Mouse (Mus musculus) forebrain, embryonic 13.5 days (tissue): ENCODE results near the gene Gpr152. TPM values are rescaled to one million over a fixed set of nuclear protein-coding genes. Genes with fewer than 3 reads are reported as not detected.
A peak's percentile ranks its signal among the peaks of the same experiment; 100 is the strongest.
"Not testable (repeated sequence)": the region's sequence is repeated elsewhere in the genome, so short reads cannot be mapped to it uniquely, and the experiment has no call there.

Experiments
- ATAC-seq: fragments of 200-750 bp; cut with Nextera tagmentation; 2 replicates; pipeline ENCODE4 v1.8.0; 2017
- H3K27ac ChIP-seq: fragments of 300-500 bp; sonication (generic); 2 replicates; pipeline ENCODE4 v1.5.1; 2015; ENCODE audit warnings: inconsistent platforms, mild to moderate bottlenecking, moderate library complexity
- H3K27me3 ChIP-seq: fragments of 300-500 bp; sonication (generic); 2 replicates; pipeline ENCODE4 v1.6.1; 2015; ENCODE audit warnings: mild to moderate bottlenecking, inconsistent platforms
- H3K36me3 ChIP-seq: fragments of 300-500 bp; sonication (generic); 2 replicates; pipeline ENCODE4 v1.6.1; 2015; ENCODE audit warnings: mild to moderate bottlenecking, inconsistent platforms; ENCODE audit not compliant: poor library complexity, severe bottlenecking
- H3K4me1 ChIP-seq: fragments of 300-500 bp; sonication (generic); 2 replicates; pipeline ENCODE4 v1.6.1; 2015; ENCODE audit warnings: inconsistent platforms
- H3K4me2 ChIP-seq: fragments of 300-500 bp; sonication (generic); 2 replicates; pipeline ENCODE4 v1.6.1; 2015; ENCODE audit warnings: inconsistent platforms, mild to moderate bottlenecking, moderate library complexity
- H3K4me3 ChIP-seq: fragments of 300-500 bp; sonication (generic); 2 replicates; pipeline ENCODE4 v1.5.1; 2015; ENCODE audit warnings: mild to moderate bottlenecking, inconsistent platforms
- H3K9ac ChIP-seq: fragments of 300-500 bp; sonication (generic); 2 replicates; pipeline ENCODE4 v1.6.1; 2015; ENCODE audit warnings: mild to moderate bottlenecking, inconsistent platforms
- H3K9me3 ChIP-seq: fragments of 300-500 bp; sonication (generic); replicated peaks from 2 replicates; pipeline ENCODE4 v1.6.1; 2016; ENCODE audit warnings: inconsistent platforms
- WGBS: fragments of 180-500 bp; shearing (Covaris S2); methylation state at CpG from one replicate; pipeline ENCODE4 v1.1.7; 2015; 5-methylcytosine and 5-hydroxymethylcytosine counted together
- polyA plus RNA-seq: library from polyadenylated mRNA; unstranded; fragments of >200 nt; fragmentation: Nextera tagmentation; extraction: Ambion mirVana; gene quantifications from 2 replicates; pipeline ENCODE4 v1.2.1, GENCODE M21; 2015

The Gpr152 gene
- polyA plus RNA-seq, 1 experiment from 2014 or later: 0.04 TPM

DNA sequence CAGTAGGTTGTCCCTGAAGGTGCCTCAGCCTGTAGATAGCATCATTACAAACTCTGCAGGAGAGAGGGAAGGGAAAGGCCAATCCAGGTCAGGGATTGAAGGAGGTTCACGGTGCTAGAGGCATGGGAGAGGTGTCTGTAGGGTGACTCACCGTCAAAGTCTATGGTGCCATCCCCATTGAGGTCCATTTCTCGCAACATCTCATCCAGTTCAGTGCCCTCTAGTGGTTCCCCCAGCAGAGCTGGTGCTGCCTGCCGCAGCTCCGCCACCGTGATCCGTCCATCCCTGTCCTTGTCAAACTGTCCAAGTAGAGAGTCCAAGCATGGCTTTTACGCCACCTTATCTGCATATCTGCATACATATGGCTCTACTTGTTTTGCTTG is 3.6 kb upstream of the Gpr152 start:
- ATAC-seq, H3K9ac ChIP-seq, H3K4me2 ChIP-seq, H3K27me3 ChIP-seq, H3K27ac ChIP-seq, H3K4me3 ChIP-seq, H3K4me1 ChIP-seq, H3K9me3 ChIP-seq: not testable (repeated sequence)
- peaks cover 28% of the 10 kb centered on the region for H3K36me3 ChIP-seq
- WGBS: 22% methylated on average over 8 of the region's 8 CpGs

DNA sequence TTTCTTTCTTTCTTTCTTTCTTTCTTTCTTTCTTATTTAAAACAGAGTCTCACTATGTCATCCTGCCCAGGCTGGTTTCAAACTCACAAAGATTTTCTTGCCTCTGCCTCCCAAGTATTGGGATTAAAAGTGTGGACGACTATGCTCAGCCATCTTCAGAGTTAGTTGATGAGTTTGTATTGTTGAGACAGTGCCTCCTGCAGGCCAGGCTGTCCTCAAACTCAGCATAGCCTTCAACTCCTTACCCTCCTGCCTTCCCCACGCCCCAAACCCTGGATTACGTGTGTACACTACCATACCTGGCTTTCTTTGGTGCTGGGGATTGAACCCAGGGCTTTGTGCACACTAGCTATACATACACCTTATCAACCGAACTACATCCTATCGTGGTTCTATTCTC is 3.1 kb upstream of the Gpr152 start:
- 76% methylated on average over 5 of the region's 5 CpGs for WGBS

DNA sequence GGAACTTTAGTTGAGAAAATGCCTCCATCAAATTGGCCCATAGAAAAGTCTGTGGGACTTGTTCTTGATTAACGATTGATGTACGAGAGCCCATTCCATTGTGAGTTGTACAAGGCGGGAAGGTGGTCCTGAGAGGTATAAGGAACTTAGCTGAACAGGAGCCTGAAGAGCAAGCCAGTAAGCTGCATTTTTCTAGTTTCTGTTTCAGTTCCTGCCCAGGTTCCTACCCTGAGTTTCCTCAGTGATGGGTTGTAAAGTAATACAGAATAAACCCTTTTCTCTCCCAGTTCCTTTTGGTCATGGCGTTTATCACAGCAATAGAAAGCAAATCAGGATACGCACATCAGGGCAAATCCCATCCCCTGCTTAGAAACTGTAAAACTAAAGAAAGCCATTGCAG is 1.7 kb upstream of the Gpr152 start:
- 83% methylated on average over 5 of the region's 5 CpGs for WGBS
- Histone ChIP-seq H3K9me3 (no peaks in the 10 kb centered on the region), H3K4me3 (no peak overlapping the region), H3K4me2 (no peak overlapping the region), H3K36me3 (peaks cover 9% of the 10 kb centered on the region), H3K4me1 (no peaks in the 10 kb centered on the region), H3K9ac (no peak overlapping the region), H3K27me3 (no peaks in the 10 kb centered on the region), H3K27ac (no peak overlapping the region)
- ATAC-seq: no peak

More for the DNA sequence above, 3.1 kb upstream of the Gpr152 start:
- Histone ChIP-seq H3K27ac (no peak overlapping the region), H3K4me3 (no peak overlapping the region), H3K4me1 (no peaks in the 10 kb centered on the region), H3K4me2 (no peak overlapping the region), H3K9ac (no peak overlapping the region), H3K36me3 (peaks cover 22% of the 10 kb centered on the region), H3K9me3 (no peaks in the 10 kb centered on the region), H3K27me3 (no peaks in the 10 kb centered on the region)
- no peak for ATAC-seq

DNA sequence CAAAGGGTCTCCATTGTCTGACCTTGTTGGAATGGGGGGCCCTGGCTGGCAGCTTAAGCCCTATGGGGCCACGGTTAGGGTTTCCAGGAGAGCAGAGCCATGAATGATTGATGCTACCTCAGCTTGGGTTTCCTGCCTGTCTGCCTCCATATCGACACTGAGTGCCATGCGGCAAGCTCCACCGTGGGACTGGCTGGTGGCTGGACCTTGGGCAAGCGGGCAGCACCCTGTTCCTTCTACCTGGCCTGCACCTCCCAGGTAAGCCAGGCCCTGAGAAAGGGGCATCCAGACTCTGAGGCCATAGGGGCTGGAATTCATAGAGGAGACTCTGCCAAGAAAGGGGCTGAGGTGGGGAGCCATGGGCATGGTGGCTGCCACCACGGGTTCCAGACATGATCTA is 560 bp downstream of the Gpr152 start:
- Histone ChIP-seq H3K9me3 (no peaks in the 10 kb centered on the region), H3K36me3 (no peaks in the 10 kb centered on the region), H3K4me3 (no peak overlapping the region), H3K4me2 (no peak overlapping the region), H3K27ac (no peak overlapping the region), H3K4me1 (no peaks in the 10 kb centered on the region), H3K27me3 (no peaks in the 10 kb centered on the region), H3K9ac (no peak overlapping the region)
- 83% methylated on average over 6 of the region's 6 CpGs for WGBS
- ATAC-seq: no peak

DNA sequence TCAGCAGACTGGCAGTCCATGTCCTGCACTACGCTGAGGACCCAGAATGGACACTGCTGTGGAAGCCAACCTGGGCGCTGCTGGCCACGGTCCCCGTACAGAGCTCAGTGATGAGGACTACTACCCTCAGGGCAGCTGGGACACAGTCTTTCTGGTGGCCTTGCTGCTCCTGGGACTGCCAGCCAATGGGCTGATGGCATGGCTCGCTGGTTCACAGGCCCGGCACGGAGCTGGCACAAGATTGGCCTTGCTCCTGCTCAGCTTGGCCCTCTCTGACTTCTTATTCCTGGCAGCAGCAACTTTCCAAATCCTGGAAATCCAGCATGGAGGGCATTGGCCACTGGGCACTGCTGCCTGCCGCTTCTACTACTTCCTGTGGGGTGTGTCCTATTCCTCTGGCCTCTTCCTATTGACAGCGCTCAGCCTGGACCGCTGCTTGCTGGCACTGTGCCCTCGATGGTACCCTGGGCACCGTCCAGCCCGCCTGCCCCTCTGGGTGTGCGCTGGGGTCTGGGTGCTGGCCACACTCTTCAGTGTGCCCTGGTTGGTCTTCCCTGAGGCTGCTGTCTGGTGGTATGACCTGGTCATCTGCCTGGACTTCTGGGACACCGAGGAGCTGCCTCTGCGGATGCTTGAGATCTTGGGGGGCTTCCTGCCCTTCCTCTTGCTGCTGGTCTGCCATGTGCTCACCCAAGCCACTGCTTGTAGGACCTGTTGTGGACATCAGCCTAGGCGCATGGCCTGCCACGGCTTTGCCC is 3.0 kb downstream of the Gpr152 start:
- Histone ChIP-seq H3K27me3 (no peaks in the 10 kb centered on the region), H3K27ac (no peak overlapping the region), H3K4me3 (no peak overlapping the region), H3K4me1 (peaks cover 6% of the 10 kb centered on the region), H3K36me3 (no peaks in the 10 kb centered on the region), H3K4me2 (no peak overlapping the region), H3K9ac (no peak overlapping the region), H3K9me3 (no peaks in the 10 kb centered on the region)
- 88% methylated on average over 18 of the region's 18 CpGs for WGBS
- no peak for ATAC-seq

DNA sequence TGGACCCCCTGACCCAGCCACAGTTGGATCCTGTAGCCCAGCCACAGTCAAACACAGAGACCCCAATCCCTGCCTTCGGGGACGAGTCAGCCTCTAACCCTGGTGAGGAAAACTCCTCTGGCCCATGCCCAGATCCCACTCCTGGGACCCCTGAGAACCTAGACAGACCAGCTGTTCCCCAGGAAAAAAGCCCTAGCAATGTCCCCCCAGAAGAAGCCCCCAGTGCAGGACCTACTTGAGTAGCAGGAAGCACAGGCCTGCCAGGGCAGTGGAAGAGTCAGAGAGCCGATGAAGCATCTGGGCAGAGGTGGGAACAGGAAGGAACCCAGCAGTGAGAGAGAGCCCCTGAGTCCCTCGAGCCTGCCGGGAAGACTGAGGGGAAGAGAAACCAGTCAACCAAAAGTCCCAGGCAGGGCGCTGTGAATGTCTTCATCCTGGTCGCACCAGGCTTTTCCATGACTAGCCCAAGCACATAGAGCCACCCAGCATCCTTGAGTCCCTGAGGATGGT is 4.2 kb downstream of the Gpr152 start, which contains the start of gene Cabp4:
Gene Cabp4 (minus strand): TSS at position 275 of the 510 bp plus-strand sequence.
- Histone ChIP-seq H3K27me3 (no peaks in the 10 kb centered on the region), H3K9ac (no peak within 1 kb of the TSS), H3K27ac (no peak within 1 kb of the TSS), H3K4me3 (no peak within 1 kb of the TSS), H3K4me2 (no peak within 1 kb of the TSS), H3K9me3 (no peaks in the 10 kb centered on the region), H3K36me3 (no peaks in the 10 kb centered on the region), H3K4me1 (peaks cover 13% of the 10 kb centered on the region)
- 87% methylated on average over 7 of the region's 7 CpGs for WGBS
- no peak for ATAC-seq

DNA sequence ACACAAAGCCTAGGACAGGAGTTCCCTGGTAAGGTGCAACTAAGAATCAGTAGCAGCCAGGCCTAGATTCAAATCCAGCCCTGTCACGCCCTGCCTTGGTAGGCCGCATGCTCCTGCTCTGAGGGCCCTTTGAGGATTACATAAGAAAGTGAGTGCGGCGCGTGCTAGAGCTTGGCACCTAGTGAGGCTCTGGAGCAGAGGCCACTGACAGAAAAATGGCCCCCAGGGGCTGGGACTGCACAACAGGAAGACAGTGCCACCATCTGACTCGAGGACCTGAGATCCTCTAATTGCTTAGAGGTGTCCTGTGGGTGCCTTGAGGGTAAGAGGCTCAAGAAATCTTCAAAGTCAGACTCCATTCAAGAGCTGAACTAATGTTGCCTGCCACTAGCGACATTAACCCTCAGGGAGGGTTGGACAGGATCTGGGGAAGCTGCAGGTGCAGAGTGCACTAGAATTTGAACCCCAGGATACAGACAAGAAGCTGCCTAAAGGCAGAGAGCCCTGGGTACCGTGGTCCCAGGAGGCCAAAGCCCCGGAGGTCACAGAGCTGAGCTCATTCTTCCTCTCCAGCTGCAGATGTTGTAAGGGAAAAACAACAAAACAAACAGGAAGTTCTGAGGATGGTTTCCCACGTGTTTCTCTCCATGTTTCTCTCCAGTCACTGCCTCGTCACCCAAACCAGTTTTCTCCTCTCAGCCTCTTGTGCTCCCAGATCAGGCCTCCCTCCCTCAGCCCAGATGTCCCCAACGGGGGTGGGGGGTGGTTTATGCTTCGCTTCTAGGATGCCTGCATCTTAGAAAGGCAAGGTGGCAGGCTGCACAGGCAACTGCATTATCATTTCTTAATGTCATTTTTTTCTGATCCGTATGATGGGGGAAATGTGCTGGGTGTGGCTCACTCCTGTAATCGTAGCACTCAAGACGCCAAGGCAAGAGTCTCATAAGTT is 5.2 kb downstream of the Gpr152 start:
- no peak for ATAC-seq
- Histone ChIP-seq H3K27ac (no peak overlapping the region), H3K4me2 (no peak overlapping the region), H3K4me1 (peaks cover 23% of the 10 kb centered on the region), H3K27me3 (no peaks in the 10 kb centered on the region), H3K9ac (no peak overlapping the region), H3K36me3 (peaks cover 1% of the 10 kb centered on the region; the same call in 1 of the 2 replicates), H3K9me3 (no peaks in the 10 kb centered on the region), H3K4me3 (no peak overlapping the region)
- 87% methylated on average over 16 of the region's 16 CpGs for WGBS

DNA sequence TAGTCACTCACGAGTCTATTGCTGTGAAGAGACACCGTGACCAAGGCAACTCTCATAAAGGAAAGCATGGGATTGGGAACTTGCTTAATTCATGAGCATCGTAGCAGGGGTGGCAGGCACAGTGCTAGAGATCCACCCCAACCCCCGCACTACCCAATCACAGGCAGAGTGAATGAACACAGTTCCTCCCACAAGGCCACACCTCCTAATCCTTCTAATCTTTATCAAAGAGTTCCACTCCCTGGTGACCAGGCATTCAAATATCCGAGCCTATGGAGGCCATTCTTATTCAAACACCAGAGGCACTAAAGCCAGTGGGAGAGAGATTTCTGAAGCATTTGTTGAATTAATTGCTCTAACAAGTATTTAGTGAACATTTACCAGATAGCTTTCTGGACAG is 6.3 kb downstream of the Gpr152 start:
- Histone ChIP-seq H3K27me3 (no peaks in the 10 kb centered on the region), H3K9ac (no peak overlapping the region), H3K36me3 (peaks cover 12% of the 10 kb centered on the region), H3K4me1 (peaks cover 26% of the 10 kb centered on the region), H3K9me3 (no peaks in the 10 kb centered on the region), H3K27ac (no peak overlapping the region), H3K4me2 (no peak overlapping the region), H3K4me3 (no peak overlapping the region)
- no peak for ATAC-seq
- WGBS: 87% methylated on average over 5 of the region's 5 CpGs

DNA sequence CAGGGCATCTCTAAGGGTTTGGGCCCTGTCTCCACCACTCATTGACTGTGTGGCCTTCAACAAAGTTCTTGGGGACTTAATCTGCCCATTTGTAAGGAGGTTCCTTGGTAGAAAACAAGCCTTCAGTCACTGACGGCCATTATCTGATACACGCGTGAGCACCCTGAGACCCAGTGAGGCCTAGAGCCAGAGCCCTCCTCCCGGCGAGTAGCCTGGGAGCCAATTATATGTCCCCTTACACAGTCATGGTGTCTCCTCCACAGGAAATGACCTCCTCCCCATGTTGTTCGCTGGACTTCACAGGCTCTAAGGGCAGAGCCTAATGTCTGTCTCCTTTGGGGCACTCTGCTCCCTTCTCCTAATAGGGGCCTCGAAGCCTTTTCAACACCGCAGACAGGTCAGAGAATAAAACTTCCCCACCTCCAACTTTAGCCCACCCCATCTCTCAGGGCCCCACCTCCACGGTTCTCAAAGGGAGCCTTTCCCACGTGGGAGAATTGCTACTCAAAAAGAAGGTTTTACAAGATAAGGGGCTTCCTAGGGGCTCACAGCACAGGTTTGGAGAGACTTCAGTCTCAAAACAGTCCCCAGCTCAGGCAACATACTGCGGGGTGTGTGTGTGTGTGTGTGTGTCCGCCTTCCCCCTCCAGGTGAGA is 6.9 kb downstream of the Gpr152 start:
- no peak overlapping the region for H3K27ac ChIP-seq
- H3K9ac ChIP-seq: no peak overlapping the region
- H3K4me2 ChIP-seq: no peak overlapping the region
- 66% methylated on average over 12 of the region's 12 CpGs for WGBS
- ATAC-seq: no peak
- no peaks in the 10 kb centered on the region for H3K27me3 ChIP-seq
- H3K9me3 ChIP-seq: no peaks in the 10 kb centered on the region
- H3K4me1 ChIP-seq: peaks cover 26% of the 10 kb centered on the region
- H3K4me3 ChIP-seq: no peak overlapping the region
- peaks cover 18% of the 10 kb centered on the region for H3K36me3 ChIP-seq

DNA sequence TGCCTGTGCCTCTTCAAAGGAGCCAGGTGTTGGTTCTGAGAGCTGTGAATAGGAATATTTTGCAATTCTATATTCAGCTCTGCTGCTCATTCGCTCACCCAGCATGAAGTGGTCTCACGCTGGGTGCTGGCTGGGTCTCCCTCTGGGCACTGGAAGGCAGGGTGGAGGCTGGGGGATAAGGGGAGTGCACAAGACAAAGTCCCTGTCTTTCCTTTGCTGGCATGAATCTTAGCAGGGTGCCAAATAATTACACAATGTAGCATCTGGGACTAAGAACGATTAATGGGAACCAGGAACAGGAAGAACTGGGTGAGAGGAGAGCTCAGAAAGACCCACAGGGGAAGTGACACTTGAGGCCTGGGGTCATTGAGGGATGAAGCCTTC is 7.4 kb downstream of the Gpr152 start:
- Histone ChIP-seq H3K4me2 (no peak overlapping the region), H3K36me3 (peaks cover 22% of the 10 kb centered on the region), H3K27me3 (no peaks in the 10 kb centered on the region), H3K27ac (no peak overlapping the region), H3K9me3 (no peaks in the 10 kb centered on the region), H3K4me3 (no peak overlapping the region), H3K9ac (no peak overlapping the region), H3K4me1 (peaks cover 26% of the 10 kb centered on the region)
- 40% methylated on average over 3 of the region's 3 CpGs for WGBS
- ATAC-seq: no peak

DNA sequence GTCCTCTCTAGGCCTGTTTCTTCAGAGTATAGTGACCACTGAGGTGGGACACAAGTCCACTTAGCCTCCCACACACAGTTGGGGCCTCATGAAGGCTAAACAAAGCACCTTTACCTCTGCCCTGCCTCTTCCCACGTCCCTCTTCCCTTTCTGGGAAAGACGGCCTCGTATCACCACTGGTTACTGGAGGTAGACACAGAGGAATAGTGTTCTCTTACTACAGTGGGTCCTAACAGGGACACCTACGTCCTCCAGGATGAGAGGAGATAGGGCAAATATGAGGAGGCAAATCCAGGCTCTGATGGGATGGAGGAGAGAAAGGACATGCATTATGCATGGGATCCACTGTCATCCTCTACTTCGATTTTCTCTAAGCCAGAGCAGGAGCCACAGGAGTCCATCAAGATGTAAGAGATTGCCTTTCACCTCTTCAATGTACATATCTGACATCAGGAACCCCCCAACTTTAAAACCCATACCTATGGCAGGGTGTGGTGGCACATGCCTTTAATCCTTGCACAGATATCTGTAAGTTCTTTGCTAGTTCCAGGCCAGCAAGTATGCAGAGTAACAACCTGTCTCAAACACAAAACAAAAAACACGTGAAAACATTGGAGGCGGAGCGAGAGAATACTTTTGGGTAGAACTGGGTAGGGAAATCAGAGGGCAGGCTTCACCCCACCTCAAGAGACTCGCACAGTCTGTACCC is 8.3 kb downstream of the Gpr152 start:
- peaks cover 31% of the 10 kb centered on the region for H3K36me3 ChIP-seq
- H3K4me2 ChIP-seq: peak overlapping the region; percentile 86
- H3K4me1 ChIP-seq: peaks cover 26% of the 10 kb centered on the region
- ATAC-seq: peak; percentile 31
- peak overlapping the region; percentile 1; the same call in 1 of the 2 replicates for H3K27ac ChIP-seq
- H3K9ac ChIP-seq: peak overlapping the region; percentile 88
- peak overlapping the region; percentile 84 for H3K4me3 ChIP-seq
- H3K9me3 ChIP-seq: no peaks in the 10 kb centered on the region
- WGBS: 37% methylated on average over 9 of the region's 9 CpGs
- H3K27me3 ChIP-seq: no peaks in the 10 kb centered on the region
